Mouse (Mus musculus): ENCODE results near the gene Bcam.

GRCm38 (mm10) chr7:19724167-19724566, 46.6 kb downstream of the Bcam start:
- no peak for TF ChIP-seq CTCF (IDR thresholded peaks at IDR 0.05; ENCODE audit: borderline replicate concordance, extremely low read depth, insufficient read depth, insufficient read length)
- TF ChIP-seq POLR2A (IDR thresholded peaks at IDR 0.05; ENCODE audit: borderline replicate concordance, extremely low read depth, insufficient read depth, insufficient read length, poor library complexity, severe bottlenecking) = no peak
